Mouse (Mus musculus): Measurements from ENCODE around the gene Pdyn.

The Pdyn gene

DNA sequence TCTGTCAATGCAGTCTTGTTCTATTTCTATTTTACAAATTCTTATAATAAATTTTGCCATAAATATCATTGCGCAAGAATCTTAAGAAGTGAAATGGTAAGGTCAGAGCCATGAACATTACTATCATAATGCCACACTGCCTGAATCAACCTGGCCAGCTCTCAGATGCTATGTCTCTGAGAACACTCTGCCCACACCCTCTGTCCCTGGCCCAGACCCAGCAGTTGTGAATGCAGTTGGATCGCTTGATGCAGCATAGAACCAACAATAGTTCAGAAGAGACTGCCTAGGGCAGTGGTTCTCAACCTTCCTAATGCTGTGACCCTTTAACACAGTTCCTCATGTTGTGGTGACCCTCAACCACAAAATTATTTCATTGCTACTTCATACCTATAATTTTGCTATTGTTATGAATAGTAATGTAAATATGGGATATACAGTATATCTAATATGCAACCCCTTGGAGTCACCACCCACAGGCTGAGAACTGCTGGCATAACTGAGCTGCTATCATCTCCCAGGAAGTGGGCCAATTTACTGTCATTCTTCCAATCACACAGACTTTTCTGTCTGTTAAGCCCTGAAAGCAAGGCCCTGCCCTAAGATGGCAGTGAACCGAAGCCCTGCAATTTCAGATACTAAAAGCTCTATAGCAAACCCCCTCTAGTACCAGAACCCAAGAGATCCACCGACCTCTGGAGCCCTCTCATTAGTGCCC is 45.3 kb downstream of the Pdyn start:
- no peak for DNase-seq

GRCm38 (mm10) chr2:129653632-129654031 is 46.0 kb downstream of the Pdyn start:
- no peak for DNase-seq

- no peak for DNase-seq
Measured at GRCm38 (mm10) chr2:129652616-129653015, 47.0 kb downstream of the Pdyn start.

Measured in kidney, adult 9 months (tissue).